Mouse (Mus musculus): ENCODE measurements at regions not wholly inside any gene's neighbourhood (a gene's known extent, or its start where the extent isn't known, plus 50 kb on each side); places are given as distances from the start of the nearest gene placed in this dataset.

- DNase-seq (ENCODE audit: low read depth, low spot score) = no peak
Observed at GRCm38 (mm10) chr7:121214181-121214580, 132.7 kb downstream of the Otoa start.

GRCm38 (mm10) chr7:121215032-121215431 is 133.6 kb downstream of the Otoa start:
- no peak for DNase-seq (ENCODE audit: low read depth, low spot score)

GRCm38 (mm10) chr7:121215735-121216134 is 134.3 kb downstream of the Otoa start:
- DNase-seq (ENCODE audit: low read depth, low spot score) = no peak

GRCm38 (mm10) chr7:121218031-121218430 is 136.6 kb downstream of the Otoa start:
- no peak for DNase-seq (ENCODE audit: low read depth, low spot score)

GRCm38 (mm10) chr7:121221158-121221557 is 139.7 kb downstream of the Otoa start:
- no peak for DNase-seq (ENCODE audit: low read depth, low spot score)

- no peak for DNase-seq (ENCODE audit: low read depth, low spot score)
Observed at GRCm38 (mm10) chr7:121231881-121232280, 150.4 kb downstream of the Otoa start.

- no peak for DNase-seq (ENCODE audit: low read depth, low spot score)
Observed at GRCm38 (mm10) chr7:121234831-121235230, 153.4 kb downstream of the Otoa start.

- no peak for DNase-seq (ENCODE audit: low read depth, low spot score)
Observed at GRCm38 (mm10) chr7:121239731-121240130, 151.9 kb upstream of the Hs3st2 start.

- no peak for DNase-seq (ENCODE audit: low read depth, low spot score)
Observed at GRCm38 (mm10) chr7:121247845-121248244, 143.8 kb upstream of the Hs3st2 start.

- no peak for DNase-seq (ENCODE audit: low read depth, low spot score)
Observed at GRCm38 (mm10) chr7:121257466-121257865, 134.2 kb upstream of the Hs3st2 start.

GRCm38 (mm10) chr7:121258826-121259496 is 132.7 kb upstream of the Hs3st2 start:
- DNase-seq (ENCODE audit: low read depth, low spot score) = peak; percentile 63

- no peak for DNase-seq (ENCODE audit: low read depth, low spot score)
Observed at GRCm38 (mm10) chr7:121259497-121260009, 132.1 kb upstream of the Hs3st2 start.

- no peak for DNase-seq (ENCODE audit: low read depth, low spot score)
Observed at GRCm38 (mm10) chr7:121269358-121269757, 122.3 kb upstream of the Hs3st2 start.

- DNase-seq (ENCODE audit: low read depth, low spot score) = no peak
Observed at GRCm38 (mm10) chr7:121280597-121280996, 111.1 kb upstream of the Hs3st2 start.

GRCm38 (mm10) chr7:121282154-121282553 is 109.5 kb upstream of the Hs3st2 start:
- no peak for DNase-seq (ENCODE audit: low read depth, low spot score)

GRCm38 (mm10) chr7:121289737-121290136 is 101.9 kb upstream of the Hs3st2 start:
- DNase-seq (ENCODE audit: low read depth, low spot score) = no peak

- DNase-seq (ENCODE audit: low read depth, low spot score) = no peak
Observed at GRCm38 (mm10) chr7:121296151-121296695, 95.4 kb upstream of the Hs3st2 start.

GRCm38 (mm10) chr7:121312961-121313587 is 78.6 kb upstream of the Hs3st2 start:
- peak; percentile 25 for DNase-seq (ENCODE audit: low read depth, low spot score)

GRCm38 (mm10) chr7:121314521-121314920 is 77.1 kb upstream of the Hs3st2 start:
- DNase-seq (ENCODE audit: low read depth, low spot score) = no peak

- no peak for DNase-seq (ENCODE audit: low read depth, low spot score)
Observed at GRCm38 (mm10) chr7:121329274-121329673, 62.4 kb upstream of the Hs3st2 start.

- DNase-seq (ENCODE audit: low read depth, low spot score) = no peak
Observed at GRCm38 (mm10) chr7:121332532-121332931, 59.1 kb upstream of the Hs3st2 start.

GRCm38 (mm10) chr7:121335390-121336109 is 56.1 kb upstream of the Hs3st2 start:
- no peak for DNase-seq (ENCODE audit: low read depth, low spot score)

All from forelimb bud, embryonic 11.5 days (tissue).